Mouse (Mus musculus) brain, adult 10 weeks (tissue): Measurements from ENCODE around the gene Gjb1. TPM values are rescaled to one million over a fixed set of nuclear protein-coding genes. Genes with fewer than 3 reads are reported as not detected.

Source experiments
- polyA plus RNA-seq: library from polyadenylated mRNA; stranded (reverse); fragments of 350-450 nt; fragmentation: Illumina TruSeq; extraction: RNeasy Lipid Tissue Mini Kit (QIAGEN cat#74804); gene quantifications from one replicate; pipeline ENCODE4 v1.2.3, GENCODE M21; 2015; ENCODE audit warnings: low read depth, low replicate concordance

Gjb1 gene
- polyA plus RNA-seq, result 34.5 TPM

GRCm38 (mm10) chrX:101376190-101376968 lies at the start of gene Gjb1:
Gjb1 (plus strand) TSS chrX:101376378.

DNA sequence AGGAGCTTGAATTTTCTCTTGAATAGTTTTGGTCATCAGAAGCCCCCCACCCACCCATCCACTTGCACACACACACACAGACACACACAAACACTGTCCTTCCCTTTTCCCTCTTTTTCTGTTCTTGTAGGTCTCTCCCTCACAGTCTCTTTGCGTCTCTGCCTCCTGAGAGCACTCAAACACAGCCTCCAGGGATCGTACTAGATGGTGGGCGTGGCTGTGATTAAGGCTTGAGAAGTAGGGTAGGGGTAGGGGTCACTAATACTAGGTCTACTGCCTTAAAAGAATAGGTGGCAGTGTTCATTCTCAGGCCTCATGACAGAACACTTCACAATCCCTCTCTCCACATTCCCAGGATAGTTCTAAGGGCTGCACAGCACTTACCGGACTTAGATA lies 44.5 kb downstream of the Gjb1 start, which contains the start of gene Zmym3:
Zmym3 (minus strand) TSS at position 150 of the 396 bp plus-strand sequence.

DNA sequence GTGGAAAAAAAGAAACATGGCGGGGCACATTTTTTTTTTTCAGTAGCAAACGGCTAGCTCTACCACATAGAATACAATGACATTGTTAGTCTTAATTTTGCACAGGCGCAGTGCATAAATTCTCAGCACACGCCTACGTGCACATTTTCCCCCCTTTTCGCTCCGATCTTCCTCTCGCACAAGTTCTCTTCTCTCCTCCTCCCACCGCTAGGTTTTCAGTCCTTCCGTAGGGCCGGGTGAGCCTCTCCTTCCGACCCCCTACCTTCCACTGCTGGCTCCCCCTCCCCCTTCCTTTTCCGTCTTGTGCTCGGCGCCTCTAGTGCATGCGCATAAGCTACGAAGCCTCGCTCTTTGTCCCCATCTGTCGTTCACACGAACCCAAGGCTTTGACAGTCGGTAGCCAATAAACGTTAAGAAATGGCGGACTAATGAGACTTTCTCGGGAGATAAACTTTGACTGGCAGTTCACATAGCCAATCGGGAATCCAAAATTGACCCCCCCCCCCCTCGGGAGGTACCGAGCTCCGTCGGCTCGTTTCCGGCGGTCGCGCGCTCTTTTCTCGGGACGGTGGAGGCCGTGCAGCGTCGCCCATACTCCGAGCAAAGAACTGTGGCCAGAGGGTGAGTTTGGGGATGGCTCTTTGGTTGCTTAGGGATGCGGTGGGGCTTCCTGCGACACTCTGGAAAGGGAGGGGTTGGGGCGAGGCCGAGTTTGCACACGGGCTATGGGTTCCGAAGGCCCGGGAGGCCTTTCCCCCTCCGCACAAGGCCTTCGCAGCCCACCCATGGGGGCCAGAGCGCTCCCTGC lies 53.2 kb downstream of the Gjb1 start, which contains the start of gene Nono:
Nono (plus strand) TSS at position 177 of the 808 bp plus-strand sequence.

Other genes with a start within 250 kb of the Gjb1 start
- gene Snx12, start 153.8 kb upstream of the Gjb1 start, polyA plus RNA-seq, result 57.6 TPM
- gene Foxo4, start 121.8 kb upstream of the Gjb1 start, polyA plus RNA-seq, result 14.7 TPM
- gene Gm614, start 112.4 kb upstream of the Gjb1 start, polyA plus RNA-seq, result not detected
- gene Il2rg, start 108.1 kb upstream of the Gjb1 start, polyA plus RNA-seq, result 1.2 TPM
- not detected for gene Gm20489, start 107.4 kb upstream of the Gjb1 start, polyA plus RNA-seq
- gene Med12, start 102.3 kb upstream of the Gjb1 start, polyA plus RNA-seq, result 25.8 TPM
- 33.2 TPM for gene Nlgn3, start 77.2 kb upstream of the Gjb1 start, polyA plus RNA-seq
- 96.2 TPM for gene Zmym3, start 44.5 kb downstream of the Gjb1 start, polyA plus RNA-seq
- 122 TPM for gene Nono, start 52.9 kb downstream of the Gjb1 start, polyA plus RNA-seq
- gene Itgb1bp2, start 72.7 kb downstream of the Gjb1 start, polyA plus RNA-seq, result 0.80 TPM
- 35.0 TPM for gene Taf1, start 156.4 kb downstream of the Gjb1 start, polyA plus RNA-seq